Mouse (Mus musculus): Measurements from ENCODE around the gene Chd9. TPM values are rescaled to one million over a fixed set of nuclear protein-coding genes. Genes with fewer than 3 reads are reported as not detected.
A peak's percentile ranks its signal among the peaks of the same experiment; 100 is the strongest.

Gene Chd9
- total RNA-seq (2014; fragmentation: Nextera tagmentation) (43.1 and 47.2 TPM in 2 replicates), total RNA-seq (2017) (57.7 and 59.8 TPM in 2 replicates)

GRCm38 (mm10) chr8:90828181-90828986 is at the start of gene Chd9:
TSS of gene Chd9 (plus strand) at chr8:90828352.
- ATAC-seq (replicated peaks; ENCODE audit: low FRiP score, low TSS enrichment, poor library complexity, severe bottlenecking), result peak; percentile 95

GRCm38 (mm10) chr8:90791616-90792015 is 36.5 kb upstream of the Chd9 start:
- ATAC-seq (replicated peaks; ENCODE audit: low FRiP score, low TSS enrichment, poor library complexity, severe bottlenecking), result no peak

- peak; percentile 74; the same call in 1 of the 2 replicates for ATAC-seq (replicated peaks; ENCODE audit: low FRiP score, low TSS enrichment, poor library complexity, severe bottlenecking)
These were observed 34.4 kb upstream of the Chd9 start for GRCm38 (mm10) chr8:90793710-90794109.

GRCm38 (mm10) chr8:90794990-90795861 is 32.9 kb upstream of the Chd9 start:
- ATAC-seq (replicated peaks; ENCODE audit: low FRiP score, low TSS enrichment, poor library complexity, severe bottlenecking), result peak; percentile 97

GRCm38 (mm10) chr8:90799473-90799872 is 28.7 kb upstream of the Chd9 start:
- no peak for ATAC-seq (replicated peaks; ENCODE audit: low FRiP score, low TSS enrichment, poor library complexity, severe bottlenecking)

GRCm38 (mm10) chr8:90813602-90814320 is 14.4 kb upstream of the Chd9 start:
- no peak for ATAC-seq (replicated peaks; ENCODE audit: low FRiP score, low TSS enrichment, poor library complexity, severe bottlenecking)

GRCm38 (mm10) chr8:90816061-90816882 is 11.9 kb upstream of the Chd9 start:
- ATAC-seq (replicated peaks; ENCODE audit: low FRiP score, low TSS enrichment, poor library complexity, severe bottlenecking), result no peak

GRCm38 (mm10) chr8:90817293-90817692 is 10.9 kb upstream of the Chd9 start, which contains the start of gene Gm19935:
TSS of gene Gm19935 (minus strand) at chr8:90817393.
- no peak for ATAC-seq (replicated peaks; ENCODE audit: low FRiP score, low TSS enrichment, poor library complexity, severe bottlenecking)

GRCm38 (mm10) chr8:90819561-90820320 is 8.4 kb upstream of the Chd9 start:
- no peak for ATAC-seq (replicated peaks; ENCODE audit: low FRiP score, low TSS enrichment, poor library complexity, severe bottlenecking)

- no peak for ATAC-seq (replicated peaks; ENCODE audit: low FRiP score, low TSS enrichment, poor library complexity, severe bottlenecking)
These were observed 7.8 kb upstream of the Chd9 start for GRCm38 (mm10) chr8:90820321-90820696.

GRCm38 (mm10) chr8:90822443-90822842 is 5.7 kb upstream of the Chd9 start:
- no peak for ATAC-seq (replicated peaks; ENCODE audit: low FRiP score, low TSS enrichment, poor library complexity, severe bottlenecking)

- no peak for ATAC-seq (replicated peaks; ENCODE audit: low FRiP score, low TSS enrichment, poor library complexity, severe bottlenecking)
These were observed 2.7 kb upstream of the Chd9 start for GRCm38 (mm10) chr8:90825459-90825871.

- peak; percentile 54 for ATAC-seq (replicated peaks; ENCODE audit: low FRiP score, low TSS enrichment, poor library complexity, severe bottlenecking)
These were observed 1.0 kb downstream of the Chd9 start for GRCm38 (mm10) chr8:90828987-90829740.

- ATAC-seq (replicated peaks; ENCODE audit: low FRiP score, low TSS enrichment, poor library complexity, severe bottlenecking), result peak; percentile 60
These were observed 1.7 kb downstream of the Chd9 start for GRCm38 (mm10) chr8:90829825-90830224.

- ATAC-seq (replicated peaks; ENCODE audit: low FRiP score, low TSS enrichment, poor library complexity, severe bottlenecking), result no peak
These were observed 2.8 kb downstream of the Chd9 start for GRCm38 (mm10) chr8:90830980-90831379.

- ATAC-seq (replicated peaks; ENCODE audit: low FRiP score, low TSS enrichment, poor library complexity, severe bottlenecking), result no peak
These were observed 4.6 kb downstream of the Chd9 start for GRCm38 (mm10) chr8:90832576-90833289.
